In the genomic region with DNA sequence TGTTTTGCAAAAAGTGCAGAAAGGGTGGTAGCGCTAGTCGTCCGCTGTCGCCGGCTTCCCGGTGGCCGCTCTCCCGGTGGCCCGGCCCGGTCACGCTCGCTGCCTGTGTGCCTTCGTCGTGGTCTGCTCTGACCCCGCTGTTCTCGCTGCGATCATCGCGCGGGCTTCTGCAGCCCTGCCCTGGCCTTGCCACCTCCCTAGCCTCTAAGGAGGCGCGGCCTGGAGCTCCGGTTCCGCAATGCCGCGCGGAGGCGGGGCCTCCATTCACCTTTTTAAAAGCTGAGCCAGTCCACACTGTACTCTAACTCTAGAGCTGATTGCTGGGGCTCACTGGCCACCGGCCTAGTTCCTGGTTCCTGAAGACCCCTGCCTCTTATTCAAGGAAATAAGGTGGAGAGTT, we compare ENCODE assay signal across 8 mouse cellular contexts. TPM values are rescaled to one million over a fixed set of nuclear protein-coding genes. Genes with fewer than 3 reads are reported as not detected.
DNase-seq lines count a peak whose midpoint lies in the region; ATAC-seq and TF ChIP-seq lines count a peak whose summit lies in the region.

No protein-coding gene starts in this region.

- H3K4me3 ChIP-seq in G1E (ENCODE audit: low read depth, low read length): peak overlapping the region; percentile 73

- intact Hi-C loops in heart, postnatal 10 days (cut with DNase I): no loop called here

- no peaks in the 10 kb centered on the region for H3K27me3 ChIP-seq in G1E (ENCODE audit: insufficient read depth, low read length)

- TF ChIP-seq CTCF in G1E (IDR thresholded peaks at IDR 0.05; ENCODE audit: low read depth, low read length): no peak

- DNase-seq in G1E (ENCODE audit: low spot score) (peak; percentile 79), adipocyte (ENCODE audit: low spot score) (no peak)
- DNase-seq in c-Kit-negative CD71-positive TER-119-positive erythroid progenitor cells, embryonic 14.5 days (ENCODE audit: low read depth, low spot score): peak; percentile 35
- DNase-seq in heart, postnatal 10 days: peak; percentile 67 to 73
- peak; percentile 74 to 88 for DNase-seq in kidney, postnatal 36 days
- peak; percentile 37 for DNase-seq in spleen, adult 12 weeks (ENCODE audit: low spot score)

- ATAC-seq in G1E (ENCODE audit: extremely low read depth, insufficient number of reproducible peaks, low FRiP score, poor library complexity, severe bottlenecking): peak; percentile 63
- peak; percentile 95 for ATAC-seq in erythroid progenitor cell, adult 5-6 weeks (replicated peaks; ENCODE audit: low FRiP score, poor library complexity, severe bottlenecking)
- ATAC-seq in megakaryocyte-erythroid progenitor cell, adult 5-6 weeks (replicated peaks; ENCODE audit: low FRiP score, low TSS enrichment, poor library complexity, severe bottlenecking): peak; percentile 98

- H3K4me1 ChIP-seq in G1E (ENCODE audit: insufficient read depth, low read depth, low read length): peaks cover 10% of the 10 kb centered on the region

- no peaks in the 10 kb centered on the region for H3K9me3 ChIP-seq in G1E (replicated peaks)

- H3K36me3 ChIP-seq in G1E (replicated peaks): no peaks in the 10 kb centered on the region

RNA-seq across cellular contexts. Expression of gene Hsf5, which starts 22.2 kb away (rescaled TPM):
- total RNA-seq in G1E (2014; fragmentation: Nextera tagmentation) (0.45 TPM in 1 of 2 replicates, not detected in the other), G1E (2017) (0.05 and 0.06 TPM in 2 replicates)
- polyA plus RNA-seq in G1E (2012): not detected in 2 replicates
- not detected in 2 replicates for total RNA-seq in erythroid progenitor cell, adult 5-6 weeks (2015; ENCODE audit: low replicate concordance)
- not detected in 2 replicates for total RNA-seq in erythroid progenitor cell, adult 5-6 weeks (2017; ENCODE audit: low replicate concordance)
- under 1 TPM; 0.05 to 0.14 TPM for total RNA-seq in heart, postnatal 10 days (2021)
- total RNA-seq in megakaryocyte-erythroid progenitor cell, adult 5-6 weeks (2014; fragmentation: Nextera tagmentation): not detected in 2 replicates
- 0.19 TPM in 1 of 2 replicates, not detected in the other for total RNA-seq in megakaryocyte-erythroid progenitor cell, adult 5-6 weeks (2017)

RNA-seq across cellular contexts. Expression of gene Rnf43, which starts 23.3 kb away (rescaled TPM):
- total RNA-seq in G1E (2014; fragmentation: Nextera tagmentation) (28.4 and 31.1 TPM in 2 replicates), G1E (2017) (13.9 and 14.8 TPM in 2 replicates)
- 5.4 and 8.7 TPM in 2 replicates for polyA plus RNA-seq in G1E (2012)
- total RNA-seq in erythroid progenitor cell, adult 5-6 weeks (2015; ENCODE audit: low replicate concordance): 0.36 and 2.1 TPM in 2 replicates
- 0.39 and 0.83 TPM in 2 replicates for total RNA-seq in erythroid progenitor cell, adult 5-6 weeks (2017; ENCODE audit: low replicate concordance)
- total RNA-seq in heart, postnatal 10 days (2021): under 1 TPM; 0.34 to 0.40 TPM
- 4.2 and 7.0 TPM in 2 replicates for total RNA-seq in megakaryocyte-erythroid progenitor cell, adult 5-6 weeks (2014; fragmentation: Nextera tagmentation)
- 1.4 and 3.1 TPM in 2 replicates for total RNA-seq in megakaryocyte-erythroid progenitor cell, adult 5-6 weeks (2017)

RNA-seq across cellular contexts. Expression of gene Mtmr4, which starts 47.2 kb away (rescaled TPM):
- total RNA-seq in G1E (2014; fragmentation: Nextera tagmentation): 14.3 and 15.2 TPM in 2 replicates
- total RNA-seq in G1E (2017): 18.2 and 20.2 TPM in 2 replicates
- polyA plus RNA-seq in G1E (2012): 5.5 and 7.3 TPM in 2 replicates
- 5.4 and 15.1 TPM in 2 replicates for total RNA-seq in erythroid progenitor cell, adult 5-6 weeks (2015; ENCODE audit: low replicate concordance)
- total RNA-seq in erythroid progenitor cell, adult 5-6 weeks (2017; ENCODE audit: low replicate concordance): 13.1 and 15.1 TPM in 2 replicates
- total RNA-seq in heart, postnatal 10 days (2021): 10 to 100 TPM; 14.5 to 15.1 TPM
- total RNA-seq in megakaryocyte-erythroid progenitor cell, adult 5-6 weeks (2014; fragmentation: Nextera tagmentation): 18.7 and 31.1 TPM in 2 replicates
- total RNA-seq in megakaryocyte-erythroid progenitor cell, adult 5-6 weeks (2017): 19.9 and 21.8 TPM in 2 replicates
